Mouse (Mus musculus): ENCODE results near the gene Cdc27. TPM values are rescaled to one million over a fixed set of nuclear protein-coding genes. Genes with fewer than 3 reads are reported as not detected.

Cdc27 gene
- total RNA-seq, 2 experiments from 2014 or later = 24.5 to 25.0 TPM

- DNase-seq = no peak
These were observed 68.4 kb downstream of the Cdc27 start for GRCm38 (mm10) chr11:104481971-104482370.

- DNase-seq = no peak
These were observed 70.9 kb downstream of the Cdc27 start for GRCm38 (mm10) chr11:104479505-104479904.

DNA sequence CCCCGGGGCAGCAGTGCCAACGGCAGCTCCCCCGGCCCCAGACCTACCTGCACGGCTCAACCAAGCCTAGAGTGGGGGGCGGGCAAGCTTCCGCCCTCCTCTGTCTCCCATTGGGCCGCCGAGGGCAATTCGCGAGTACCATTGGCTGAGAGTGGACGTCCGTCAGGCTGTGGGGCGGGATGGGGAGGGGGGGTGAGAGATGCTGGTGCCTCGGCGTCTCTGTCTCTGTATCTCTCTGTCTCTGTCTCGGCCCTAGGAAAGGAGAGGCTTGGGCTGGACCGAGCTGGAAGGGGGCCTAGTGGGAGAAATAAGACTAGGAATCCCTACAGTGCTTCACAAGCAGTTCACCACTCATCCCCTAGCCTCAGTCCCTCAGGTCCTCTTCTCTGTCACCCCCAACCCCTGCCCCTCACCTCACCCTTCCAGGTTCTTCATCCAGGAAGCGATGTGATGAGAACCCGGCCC, 81.0 kb downstream of the Cdc27 start:
- peak; percentile 92 for DNase-seq

DNA sequence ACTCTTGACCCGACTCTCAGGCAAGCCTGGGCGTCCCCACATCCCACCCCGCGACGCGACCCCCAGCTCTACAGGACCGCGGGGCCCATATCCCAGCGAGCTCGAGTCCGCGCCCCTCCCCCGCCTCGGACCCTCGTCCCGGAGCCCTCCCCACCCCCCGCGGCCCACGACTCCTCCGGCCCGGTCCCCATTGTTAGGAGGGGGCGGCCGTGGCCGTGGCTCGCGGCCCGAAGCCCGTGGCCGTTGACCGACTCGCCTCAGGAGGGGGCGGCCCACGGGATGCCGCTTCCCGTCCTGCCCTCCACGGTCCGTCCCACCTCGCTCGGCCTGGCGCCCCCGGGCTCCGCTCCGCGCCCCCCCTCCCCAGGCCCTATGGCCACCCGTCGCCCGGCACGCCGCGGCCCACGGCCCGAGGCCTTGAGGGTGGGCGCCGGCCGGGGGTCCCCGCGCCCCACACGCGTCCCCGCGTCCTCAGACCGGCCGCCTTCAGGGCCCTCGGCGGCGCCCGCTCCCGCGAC, 81.6 kb downstream of the Cdc27 start, which contains the start of gene Kansl1:
Gene Kansl1, minus strand, starts transcription at position 111 of the 518 bp plus-strand sequence.
- no peak for DNase-seq

GRCm38 (mm10) chr11:104467698-104468097, 82.7 kb downstream of the Cdc27 start:
- no peak for DNase-seq

DNA sequence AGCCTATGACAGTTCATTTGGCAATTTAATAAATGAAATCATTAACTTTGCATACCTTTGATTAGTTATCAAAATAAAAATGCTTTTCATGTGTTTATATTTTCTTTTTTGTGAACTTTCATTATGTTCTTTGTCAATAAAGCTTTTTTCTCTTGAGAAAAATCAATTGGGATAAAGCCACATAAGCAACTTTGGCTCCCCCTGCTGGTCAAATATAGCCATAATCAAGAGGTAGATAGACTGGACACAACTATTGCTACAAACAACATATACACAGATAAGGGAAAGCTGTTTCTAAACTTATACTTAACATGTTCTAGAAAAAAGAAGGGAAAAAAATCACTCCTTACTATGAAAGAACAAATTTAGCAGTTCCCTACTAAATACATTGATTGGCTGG, 88.9 kb downstream of the Cdc27 start:
- DNase-seq = no peak

GRCm38 (mm10) chr11:104459671-104460070, 90.7 kb downstream of the Cdc27 start:
- no peak for DNase-seq

GRCm38 (mm10) chr11:104458507-104458906, 91.9 kb downstream of the Cdc27 start:
- no peak for DNase-seq

Other genes with a start within 250 kb of the Cdc27 start
- 10 to 100 TPM; 18.1 to 18.6 TPM for gene Kansl1, start 81.8 kb downstream of the Cdc27 start, total RNA-seq (2021)
- 10 to 100 TPM in 1 of 2 experiments, 1 to 10 TPM in 1; 9.0 to 10.6 TPM for gene Myl4, start within 50 bp of the Cdc27 start, total RNA-seq (2021)
- gene Itgb3, start 57.4 kb upstream of the Cdc27 start, total RNA-seq (2021) = 1 to 10 TPM; 1.2 to 1.7 TPM
- gene Gm11639, start 135.1 kb upstream of the Cdc27 start, total RNA-seq (2021) = under 1 TPM in 1 of 2 experiments, not detected in 1; 0.03 TPM